Mouse (Mus musculus) layer of hippocampus, postnatal 14 days (tissue): Measurements from ENCODE around the gene Tc2n. TPM values are rescaled to one million over a fixed set of nuclear protein-coding genes. Genes with fewer than 3 reads are reported as not detected.

ENCODE experiments used
- DNase-seq, 2 experiments: peaks; one replicate each; pipeline ENCODE4 v3.0.0; 2021 to 2022; ENCODE audit warnings: low spot score in 2 of 2, mixed read lengths in 1 of 2
- long read RNA-seq, 2 experiments: library from polyadenylated mRNA; stranded (forward); transcript quantifications; one replicate each; pipeline ENCODE4 v2.0.0; 2021
- total RNA-seq, 2 experiments: library from RNA; stranded (reverse); gene quantifications; 2 replicates each; pipeline ENCODE4 v1.2.3; 2021

The Tc2n gene
- under 1 TPM; 0.36 to 0.62 TPM for total RNA-seq
- long read RNA-seq, experiment 1, result 0 reads
- long read RNA-seq, experiment 2, result 0 reads

DNA sequence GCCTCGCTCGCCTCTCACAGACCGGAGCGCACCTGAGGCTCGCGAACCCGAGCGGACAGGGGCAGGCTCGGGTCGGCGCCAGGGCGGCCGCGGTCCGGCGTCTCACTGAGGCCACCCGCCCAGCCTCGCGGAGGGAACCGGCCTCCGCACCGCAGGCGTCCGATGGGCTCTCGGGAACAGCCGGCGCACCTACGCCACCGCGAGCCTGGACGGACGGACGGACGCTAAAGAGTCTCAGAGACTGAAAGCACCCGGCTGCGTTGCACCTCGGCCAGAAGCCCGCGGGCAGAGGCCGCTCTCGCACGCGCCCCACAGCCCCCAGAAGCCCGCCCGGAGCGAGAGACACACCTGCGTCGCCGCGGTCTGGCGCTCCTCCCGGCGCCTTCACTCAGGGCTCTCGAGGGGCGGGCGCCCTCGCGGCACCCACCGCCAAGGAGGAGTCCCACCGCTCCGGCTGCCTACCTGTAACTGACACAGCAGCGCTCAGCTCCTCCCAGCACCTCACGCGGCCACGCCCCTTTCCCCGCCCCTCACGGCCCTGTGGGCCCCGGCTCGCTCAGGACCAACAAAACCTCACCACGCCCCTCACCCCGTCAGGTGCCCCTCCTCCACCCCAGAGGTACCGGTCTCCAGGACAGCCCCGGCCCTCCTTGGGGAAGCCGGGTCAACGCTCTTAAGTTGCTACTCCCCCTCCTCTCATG, at the start of gene Tc2n:
TSS of gene Tc2n (minus strand) at position 470 of the 701 bp plus-strand sequence.
- DNase-seq, result peak; percentile 7 to 9

DNA sequence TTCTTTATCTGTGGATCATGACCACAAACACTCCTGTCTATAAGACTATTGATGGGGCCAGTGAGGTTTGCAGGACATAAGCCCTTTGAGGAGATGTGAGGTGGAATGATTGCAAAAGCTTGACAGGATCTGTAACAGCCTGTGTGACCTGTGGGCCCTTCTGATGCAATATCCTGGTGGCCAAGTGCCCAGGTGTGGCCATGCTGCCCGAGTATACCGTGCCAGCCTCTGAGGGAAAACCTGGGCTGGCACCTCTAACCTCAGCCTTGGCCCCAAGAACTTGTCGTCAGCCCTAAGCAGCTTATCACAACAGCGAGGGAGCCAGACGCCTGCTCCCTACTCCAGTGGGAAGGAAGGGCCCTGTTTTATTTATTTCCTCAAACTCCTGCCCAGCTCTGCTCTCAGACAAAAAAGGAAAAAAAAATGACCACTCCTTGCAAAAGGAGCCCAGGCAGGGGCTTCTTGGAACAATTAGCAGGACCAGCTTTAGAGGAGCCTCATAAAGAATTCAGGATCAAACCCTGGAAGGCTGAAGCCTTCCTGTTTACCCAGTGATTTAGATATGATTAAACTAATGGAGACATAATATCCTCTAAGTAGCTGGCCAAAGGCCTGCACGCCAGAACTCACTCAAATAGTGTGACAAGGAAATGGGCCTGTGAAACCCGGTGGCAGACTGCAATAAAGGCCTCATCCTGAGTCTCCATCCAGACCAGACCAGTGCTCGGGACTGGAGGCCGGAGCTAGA, 49.2 kb upstream of the Tc2n start:
- DNase-seq, result no peak

DNA sequence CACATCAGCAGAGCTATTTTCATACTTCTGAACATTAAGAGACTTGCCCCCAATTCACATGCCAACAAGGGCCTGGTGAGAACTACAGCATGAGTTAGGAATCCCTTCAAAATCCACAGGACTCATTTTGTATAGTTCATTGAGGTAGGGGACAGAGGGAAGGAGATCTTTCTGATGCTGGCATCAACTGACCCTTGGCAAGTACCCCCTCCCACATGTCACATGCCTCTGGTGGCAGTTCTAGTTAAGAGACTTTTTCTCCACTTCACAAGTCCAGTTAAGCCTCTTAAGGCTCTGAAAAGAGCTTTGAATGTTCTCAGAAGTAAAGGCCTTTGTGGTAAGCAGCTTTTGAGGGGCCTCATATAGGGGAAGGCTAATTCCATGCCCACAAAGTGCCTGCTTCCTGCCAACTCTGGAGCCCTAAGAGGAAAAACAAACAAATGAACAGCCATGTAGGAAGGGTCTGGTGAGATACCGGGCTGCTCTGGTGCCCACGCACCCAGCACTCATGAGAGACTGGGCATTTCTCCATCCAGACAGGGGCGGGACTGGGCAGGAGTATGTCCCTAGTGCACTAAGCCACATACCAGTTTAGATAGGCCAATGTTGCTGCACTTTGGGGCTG, 48.0 kb upstream of the Tc2n start:
- DNase-seq, result no peak

- no peak for DNase-seq
Measured at GRCm38 (mm10) chr12:101764870-101765269, 46.5 kb upstream of the Tc2n start.

DNA sequence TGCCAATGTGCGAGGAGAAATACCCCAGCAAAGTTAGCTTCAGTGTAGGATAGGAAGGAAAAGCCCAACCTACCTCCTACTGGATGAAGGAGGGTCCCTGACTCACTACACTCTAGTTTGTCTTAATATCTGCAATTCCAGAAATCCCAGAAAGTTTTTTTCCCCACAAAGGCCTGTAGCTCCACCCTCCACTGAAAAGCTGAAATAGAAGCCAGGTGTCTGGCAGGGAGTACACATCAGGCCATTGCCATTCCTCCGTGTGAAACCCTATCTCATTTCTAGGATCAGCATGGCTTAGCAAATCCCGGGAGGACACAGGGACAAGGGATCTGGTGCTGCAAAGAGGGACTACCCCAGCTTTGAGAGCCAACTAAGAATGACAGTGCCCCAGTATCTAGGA, 44.7 kb upstream of the Tc2n start:
- DNase-seq, result no peak

DNA sequence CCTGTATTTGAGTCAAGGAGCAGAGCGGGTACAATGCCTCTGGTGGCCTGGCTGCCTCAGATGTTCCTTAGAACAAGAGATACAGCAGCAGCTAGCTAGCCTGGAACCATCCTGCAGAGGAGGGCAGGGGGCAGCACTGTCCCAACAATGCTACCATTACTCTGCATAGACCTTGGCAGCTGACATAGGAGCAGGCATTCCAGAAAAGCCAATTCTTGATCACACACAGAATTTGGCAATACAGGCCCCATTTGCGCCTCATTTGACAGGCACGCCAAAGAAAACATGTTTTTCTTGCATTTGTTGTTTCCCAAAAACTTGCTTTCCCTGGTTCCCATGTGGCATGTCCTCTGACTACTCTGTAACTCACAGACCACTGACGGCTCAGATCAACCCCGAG, 43.7 kb upstream of the Tc2n start:
- DNase-seq, result no peak

DNA sequence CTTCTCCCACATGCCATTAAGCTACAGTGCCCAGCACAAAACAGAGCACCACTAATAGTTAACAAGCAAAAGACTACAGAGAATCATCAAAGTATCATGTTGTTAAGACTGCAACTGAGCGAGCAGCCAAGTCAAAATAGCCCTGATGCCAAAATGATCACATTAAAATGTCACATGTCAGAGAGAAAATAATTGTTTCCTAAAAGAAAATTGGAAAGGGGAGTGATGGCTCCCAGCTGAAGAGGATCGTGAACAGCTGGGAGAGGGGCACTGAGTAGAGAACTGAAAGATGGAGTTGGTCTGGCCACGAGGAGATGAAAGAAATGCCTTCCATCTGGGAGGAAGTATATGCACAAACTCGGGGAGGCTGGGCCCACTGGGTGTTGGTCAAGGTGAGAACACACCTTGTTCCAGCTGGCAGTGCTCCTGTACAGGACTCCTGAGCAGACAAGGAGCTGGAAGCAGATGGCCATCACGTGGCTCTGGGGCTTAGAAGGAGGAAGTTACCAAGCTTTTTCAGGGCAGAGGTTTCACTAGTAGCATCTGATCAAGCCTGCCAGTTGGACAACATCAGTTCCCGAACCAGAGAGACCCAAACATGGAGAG, 41.2 kb upstream of the Tc2n start:
- no peak for DNase-seq

DNA sequence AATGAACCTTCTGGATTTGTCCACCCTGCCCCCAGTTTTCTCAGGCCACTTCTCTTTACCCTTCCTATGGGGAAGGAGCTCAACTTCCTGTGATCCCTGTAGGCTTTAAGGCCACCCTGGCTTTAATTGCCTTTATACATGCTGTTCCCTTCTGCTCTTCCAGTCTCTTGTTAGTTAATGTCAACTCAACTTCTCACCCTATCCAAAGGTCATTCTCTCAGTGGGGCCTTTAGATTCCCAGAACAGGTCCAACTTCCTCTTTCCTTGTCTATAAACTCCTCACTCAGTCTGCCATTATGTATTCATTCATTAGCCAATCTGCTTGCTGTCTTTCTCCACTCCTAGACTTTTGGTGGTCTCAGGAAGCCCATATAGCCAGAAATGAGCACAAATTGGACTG, 40.4 kb upstream of the Tc2n start:
- no peak for DNase-seq

DNA sequence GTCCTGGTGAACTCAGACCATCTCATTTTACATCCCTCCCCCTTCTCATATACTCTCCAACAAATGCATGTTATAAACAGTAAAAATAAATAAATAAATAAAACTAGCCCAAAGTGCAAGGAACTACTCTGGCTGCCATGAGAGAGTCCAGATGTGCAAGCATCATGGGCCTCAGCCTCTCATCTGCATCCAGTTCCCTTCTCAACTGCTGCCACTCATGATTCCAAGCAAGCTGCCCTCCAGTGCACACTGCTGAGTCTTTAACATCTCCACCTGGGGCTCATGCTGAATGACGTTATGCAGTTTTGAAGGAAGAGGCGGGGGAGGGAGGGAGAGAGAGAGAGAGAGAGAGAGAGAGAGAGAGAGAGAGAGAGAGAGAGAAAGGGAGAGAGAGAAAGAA, 24.1 kb upstream of the Tc2n start:
- no peak for DNase-seq

GRCm38 (mm10) chr12:101740486-101740885, 22.2 kb upstream of the Tc2n start:
- DNase-seq, result no peak

DNA sequence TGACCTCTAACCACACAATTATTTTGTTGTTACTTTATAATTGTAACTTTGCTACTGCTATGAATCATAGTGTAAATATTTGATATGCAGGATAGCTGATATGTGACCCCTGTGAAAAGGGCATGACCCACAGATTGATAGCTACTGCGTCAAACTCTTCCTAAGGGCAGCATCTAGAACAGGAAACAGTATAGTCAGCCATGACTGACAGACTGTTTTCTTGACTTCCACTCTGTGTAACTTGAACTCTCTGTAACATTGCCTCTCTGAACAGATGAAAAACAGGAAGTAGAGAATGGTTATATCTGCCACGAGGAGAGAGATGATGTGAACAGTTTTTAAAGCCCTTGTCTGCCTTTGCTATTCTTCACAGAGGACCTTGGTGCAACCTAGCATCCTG, 21.7 kb upstream of the Tc2n start:
- no peak for DNase-seq

GRCm38 (mm10) chr12:101718755-101719150, 430 bp upstream of the Tc2n start:
- DNase-seq, result no peak

DNA sequence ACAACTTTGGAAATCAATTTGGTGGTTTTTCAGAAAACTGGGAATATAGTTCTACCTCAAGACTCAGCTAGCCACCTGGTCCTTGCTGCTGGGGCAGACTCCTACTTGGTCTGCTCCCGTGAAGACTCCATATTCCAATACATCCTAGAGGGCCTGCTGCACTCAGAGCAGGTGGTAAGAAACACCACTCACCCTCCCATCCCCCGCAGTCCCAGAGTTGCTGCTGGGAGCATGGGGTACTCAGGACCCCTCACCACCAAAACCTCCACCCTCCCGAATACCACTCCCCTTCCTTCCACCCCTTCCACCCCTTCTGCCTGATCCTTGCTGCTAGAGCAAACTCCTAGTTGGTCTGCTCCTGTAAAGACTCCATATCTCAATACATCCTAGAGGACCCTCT, 19.1 kb downstream of the Tc2n start:
- no peak for DNase-seq

GRCm38 (mm10) chr12:101696521-101696920, 21.8 kb downstream of the Tc2n start:
- no peak for DNase-seq

DNA sequence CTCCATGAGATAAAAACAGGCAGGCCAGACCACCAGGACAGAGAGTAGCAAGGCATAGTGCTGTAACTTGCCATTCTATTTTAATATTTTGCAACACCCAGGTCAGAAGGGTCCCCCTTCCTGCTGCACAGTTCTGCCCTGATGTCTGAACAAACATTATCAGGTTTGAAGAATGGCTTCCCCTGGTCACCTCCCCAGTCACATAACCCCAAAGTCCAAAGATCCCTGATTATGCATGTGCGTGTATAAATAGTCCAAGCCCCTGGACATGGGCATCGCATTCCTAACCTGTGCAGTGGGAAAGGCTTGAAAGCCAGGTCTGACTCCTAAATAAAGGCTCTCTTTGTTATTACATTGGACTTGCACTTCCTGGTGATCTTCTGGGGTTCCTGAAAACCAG, 37.8 kb downstream of the Tc2n start:
- DNase-seq, result no peak

DNA sequence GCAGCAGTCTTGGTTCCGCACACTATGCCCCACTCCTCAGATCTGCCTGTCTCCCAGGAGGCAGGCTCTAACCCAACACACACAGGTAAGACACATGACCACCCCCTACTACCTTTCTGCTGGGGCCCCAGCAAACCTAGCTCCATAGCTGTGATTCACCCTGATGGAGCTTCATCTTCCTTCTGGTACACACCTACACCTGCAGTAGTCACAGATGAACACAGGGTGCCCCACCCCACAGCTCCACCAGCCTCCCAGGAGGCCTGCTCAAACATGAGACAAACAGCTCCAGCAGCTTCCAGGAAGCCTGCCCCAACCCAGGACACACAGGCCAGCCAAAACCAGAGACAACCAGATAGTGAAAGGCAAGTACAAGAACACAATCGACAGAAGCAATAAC, 50.8 kb downstream of the Tc2n start:
- DNase-seq, result no peak

GRCm38 (mm10) chr12:101633137-101633536, 85.2 kb downstream of the Tc2n start:
- DNase-seq, result no peak

DNA sequence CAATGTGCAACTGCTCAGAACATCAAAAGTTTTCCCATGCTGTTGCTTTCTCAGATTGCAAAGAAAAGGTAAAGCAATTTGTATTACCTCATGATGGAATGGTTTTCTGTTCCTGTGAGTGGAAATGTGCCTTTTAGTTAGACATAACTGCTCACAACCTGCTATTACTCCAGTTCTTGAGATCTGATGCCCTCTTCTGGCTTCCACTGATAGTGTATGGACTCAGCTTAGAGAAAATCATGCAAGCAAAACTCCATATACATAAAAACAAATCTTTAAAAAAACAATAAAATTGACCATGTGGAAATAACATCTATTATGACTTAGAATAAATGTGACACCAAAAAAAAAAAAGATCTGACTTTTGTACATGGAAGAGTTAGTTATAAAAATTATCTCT, 111.7 kb downstream of the Tc2n start:
- peak in 1 of 2 experiments; percentile 8 for DNase-seq
